Comparison of ENCODE assay signal across 17 mouse cellular contexts in genomic region chr7:35353306-35353705, GRCm38 (mm10). TPM values are rescaled to one million over a fixed set of nuclear protein-coding genes. Genes with fewer than 3 reads are reported as not detected.
"Had no signal": no experiment of that assay in that cellular context is flagged by ENCODE, and none has a peak within 500 bp of the region (broad histone marks: within the 10 kb centered on the region; RNA-seq: fewer than 3 reads in every experiment).

No protein-coding gene starts in this region.

- H3K27ac ChIP-seq: lung, embryonic 15.5 days; macrophage; midbrain, embryonic 13.5 days; midbrain, embryonic 15.5 days; neural tube, embryonic 12.5 days; stomach, embryonic 15.5 days had no signal

- H3K36me3 ChIP-seq: lung, embryonic 15.5 days; midbrain, embryonic 13.5 days; midbrain, embryonic 15.5 days; neural tube, embryonic 12.5 days; stomach, embryonic 15.5 days had no signal

- H3K4me1 ChIP-seq: lung, embryonic 15.5 days; midbrain, embryonic 13.5 days; midbrain, embryonic 15.5 days; neural tube, embryonic 12.5 days had no signal

- ATAC-seq: lung, postnatal 0 days; midbrain, embryonic 13.5 days; midbrain, embryonic 15.5 days had no signal

- H3K9me3 ChIP-seq: lung, embryonic 15.5 days; midbrain, embryonic 13.5 days; midbrain, embryonic 15.5 days; stomach, embryonic 15.5 days had no signal

- H3K4me3 ChIP-seq: lung, embryonic 15.5 days; megakaryocyte, embryonic 14.5 days; midbrain, embryonic 13.5 days; midbrain, embryonic 15.5 days; neural tube, embryonic 12.5 days; stomach, embryonic 15.5 days had no signal

- DNase-seq: lung, adult 2 months; lung, postnatal 14 days; lung, postnatal 36 days; right cerebral cortex, postnatal 14 days; thymus, adult 2 months; thymus, postnatal 25 days; thymus, postnatal 4 days had no signal

- H3K9ac ChIP-seq: lung, embryonic 15.5 days; midbrain, embryonic 13.5 days; midbrain, embryonic 15.5 days; neural tube, embryonic 12.5 days; stomach, embryonic 15.5 days had no signal

- H3K27me3 ChIP-seq: lung, embryonic 15.5 days; midbrain, embryonic 13.5 days; midbrain, embryonic 15.5 days; neural tube, embryonic 12.5 days; stomach, embryonic 15.5 days had no signal

RNA-seq across cellular contexts. Expression of gene Rhpn2, which starts 19.3 kb away (rescaled TPM):
- total RNA-seq: megakaryocyte progenitor cell, adult 5-6 weeks; monocyte, adult 5-6 weeks had no signal
- polyA plus RNA-seq: macrophage had no signal
